Mouse (Mus musculus) heart, adult 9 months (tissue): Measurements from ENCODE around the gene Mindy1.

Source experiments
- DNase-seq, 2 experiments: peaks; one replicate each; pipeline ENCODE4 v3.0.0; 2022; ENCODE audit warnings: low spot score in 2 of 2

Mindy1 gene

GRCm38 (mm10) chr3:95293537-95293936 is 12.4 kb downstream of the Mindy1 start:
- no peak for DNase-seq

GRCm38 (mm10) chr3:95294316-95294715 is 13.2 kb downstream of the Mindy1 start:
- no peak for DNase-seq

GRCm38 (mm10) chr3:95294718-95295117 is 13.6 kb downstream of the Mindy1 start:
- no peak for DNase-seq

- no peak for DNase-seq
Measured at GRCm38 (mm10) chr3:95295321-95296102, 14.4 kb downstream of the Mindy1 start.

- DNase-seq = no peak
Measured at GRCm38 (mm10) chr3:95296103-95296469, 14.9 kb downstream of the Mindy1 start.

GRCm38 (mm10) chr3:95298018-95298417 is 16.9 kb downstream of the Mindy1 start:
- DNase-seq = no peak

GRCm38 (mm10) chr3:95301204-95301796 is 20.2 kb downstream of the Mindy1 start:
- DNase-seq = no peak

GRCm38 (mm10) chr3:95306244-95306643 is 25.1 kb downstream of the Mindy1 start:
- no peak for DNase-seq

- DNase-seq = no peak
Measured at GRCm38 (mm10) chr3:95307100-95307499, 26.0 kb downstream of the Mindy1 start, which contains the start of gene Anxa9. TSS of gene Anxa9 (minus strand) at chr3:95307176.

GRCm38 (mm10) chr3:95310496-95310895 is 29.4 kb downstream of the Mindy1 start:
- DNase-seq = no peak

GRCm38 (mm10) chr3:95310968-95311882 is 30.1 kb downstream of the Mindy1 start:
- peak; percentile 42 to 76 for DNase-seq

- DNase-seq = peak in 1 of 2 experiments; percentile 21
Measured at GRCm38 (mm10) chr3:95312623-95313022, 31.5 kb downstream of the Mindy1 start.

- no peak for DNase-seq
Measured at GRCm38 (mm10) chr3:95313476-95313875, 32.3 kb downstream of the Mindy1 start.

GRCm38 (mm10) chr3:95314075-95314474 is 32.9 kb downstream of the Mindy1 start:
- DNase-seq = no peak

GRCm38 (mm10) chr3:95314486-95315093 is 33.4 kb downstream of the Mindy1 start, which contains the start of gene Cers2:
TSS of gene Cers2 (plus strand) at chr3:95314791.
- no peak for DNase-seq

GRCm38 (mm10) chr3:95315094-95315843 is 34.1 kb downstream of the Mindy1 start:
- DNase-seq = peak; percentile 90 to 93

- DNase-seq = no peak
Measured at GRCm38 (mm10) chr3:95315844-95316550, 34.9 kb downstream of the Mindy1 start.

GRCm38 (mm10) chr3:95317414-95318080 is 36.4 kb downstream of the Mindy1 start:
- DNase-seq = peak in 1 of 2 experiments; percentile 39

- peak; percentile 40 to 70 for DNase-seq
Measured at GRCm38 (mm10) chr3:95318548-95318947, 37.4 kb downstream of the Mindy1 start.

- DNase-seq = no peak
Measured at GRCm38 (mm10) chr3:95319110-95319509, 38.0 kb downstream of the Mindy1 start.
